Mouse (Mus musculus): ENCODE results near the gene Celf5. TPM values are rescaled to one million over a fixed set of nuclear protein-coding genes. Genes with fewer than 3 reads are reported as not detected.

Celf5 gene
- 0.32 TPM in 1 of 3 replicates, not detected in the others for total RNA-seq (2017)

GRCm38 (mm10) chr10:81482533-81482889 is at the start of gene Celf5:
TSS of gene Celf5 (minus strand) at chr10:81482709.
- no peak for ATAC-seq (replicated peaks; ENCODE audit: insufficient number of reproducible peaks, low FRiP score, low TSS enrichment, poor library complexity, severe bottlenecking)

- ATAC-seq (replicated peaks; ENCODE audit: insufficient number of reproducible peaks, low FRiP score, low TSS enrichment, poor library complexity, severe bottlenecking): peak; percentile 65
Observed at GRCm38 (mm10) chr10:81526779-81527178, 44.3 kb upstream of the Celf5 start.

- no peak for ATAC-seq (replicated peaks; ENCODE audit: insufficient number of reproducible peaks, low FRiP score, low TSS enrichment, poor library complexity, severe bottlenecking)
Observed at GRCm38 (mm10) chr10:81525017-81525694, 42.6 kb upstream of the Celf5 start.

DNA sequence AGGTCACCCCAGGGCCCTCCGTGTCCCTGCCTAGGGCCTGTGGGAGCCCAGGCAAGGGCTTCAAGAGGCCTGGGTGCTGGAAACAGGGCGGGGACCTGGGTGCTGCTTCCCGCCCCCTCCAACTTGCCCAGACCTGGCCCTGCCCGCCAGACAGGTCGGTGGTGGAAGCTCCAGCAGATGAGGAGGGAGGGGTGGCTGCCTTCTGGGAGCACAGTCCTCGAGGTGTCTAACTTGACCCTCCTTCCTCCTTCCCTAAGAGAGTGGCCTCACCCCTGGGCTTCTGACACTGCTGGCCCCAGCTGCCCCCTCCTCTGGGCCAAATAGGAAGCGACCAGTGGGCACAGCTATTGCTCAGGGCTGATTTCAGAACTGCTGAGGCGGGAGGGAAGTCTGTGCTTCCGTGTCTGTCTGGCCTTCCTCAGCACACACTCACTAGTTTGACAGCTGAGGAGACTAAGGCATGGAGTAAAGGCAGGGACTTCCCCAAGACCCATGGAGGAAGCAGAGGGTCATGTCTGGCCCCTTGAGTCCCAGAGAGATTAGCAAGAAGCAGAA is 41.6 kb upstream of the Celf5 start, which contains the start of gene Gna15:
Gene Gna15 (minus strand): TSS at position 175 of the 555 bp plus-strand sequence.
- peak; percentile 64 for ATAC-seq (replicated peaks; ENCODE audit: insufficient number of reproducible peaks, low FRiP score, low TSS enrichment, poor library complexity, severe bottlenecking)

GRCm38 (mm10) chr10:81523570-81523969 is 41.1 kb upstream of the Celf5 start:
- no peak for ATAC-seq (replicated peaks; ENCODE audit: insufficient number of reproducible peaks, low FRiP score, low TSS enrichment, poor library complexity, severe bottlenecking)

- ATAC-seq (replicated peaks; ENCODE audit: insufficient number of reproducible peaks, low FRiP score, low TSS enrichment, poor library complexity, severe bottlenecking): no peak
Observed at GRCm38 (mm10) chr10:81523142-81523541, 40.6 kb upstream of the Celf5 start.

- ATAC-seq (replicated peaks; ENCODE audit: insufficient number of reproducible peaks, low FRiP score, low TSS enrichment, poor library complexity, severe bottlenecking): no peak
Observed at GRCm38 (mm10) chr10:81519978-81520365, 37.5 kb upstream of the Celf5 start.

DNA sequence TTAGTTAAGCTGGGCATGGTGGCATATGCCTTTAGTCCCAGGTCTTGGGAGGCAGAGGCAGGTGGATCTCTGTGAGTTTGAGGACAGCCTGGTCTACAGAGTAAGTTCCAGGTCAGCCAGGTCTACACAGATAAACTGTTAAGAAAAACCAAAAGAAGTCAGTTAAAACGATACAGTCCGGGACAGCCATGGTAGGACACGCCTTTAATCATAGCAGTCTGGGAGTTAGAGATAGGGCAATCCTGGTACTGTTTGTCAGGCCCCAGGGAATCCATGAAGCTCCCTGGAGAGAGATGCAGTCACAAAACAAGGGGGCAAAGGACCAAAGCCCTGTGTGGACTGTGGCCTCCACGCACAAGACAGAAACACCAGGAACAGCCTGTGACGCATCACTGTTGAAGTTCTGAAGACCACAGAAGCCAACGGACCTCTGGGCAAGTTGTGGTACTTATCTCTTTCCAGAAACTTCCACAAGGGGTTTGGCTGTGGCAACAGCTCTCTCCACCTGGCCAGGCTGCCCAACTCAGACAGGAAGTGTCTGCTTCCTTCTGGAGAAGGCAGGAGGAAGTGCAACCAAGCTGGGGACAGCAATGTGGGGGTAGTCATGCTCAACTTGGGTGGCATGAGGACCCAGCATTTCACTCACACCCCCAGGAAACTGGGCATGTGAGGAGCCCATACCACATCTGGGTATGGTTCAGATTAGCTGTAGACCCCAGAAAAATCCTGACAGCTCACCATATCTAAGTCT is 36.9 kb upstream of the Celf5 start:
- ATAC-seq (replicated peaks; ENCODE audit: insufficient number of reproducible peaks, low FRiP score, low TSS enrichment, poor library complexity, severe bottlenecking): no peak; the same call in 1 of the 2 replicates

GRCm38 (mm10) chr10:81518546-81518945 is 36.0 kb upstream of the Celf5 start:
- ATAC-seq (replicated peaks; ENCODE audit: insufficient number of reproducible peaks, low FRiP score, low TSS enrichment, poor library complexity, severe bottlenecking): no peak; the same call in 1 of the 2 replicates

GRCm38 (mm10) chr10:81517227-81517626 is 34.7 kb upstream of the Celf5 start:
- peak; percentile 37; the same call in 1 of the 2 replicates for ATAC-seq (replicated peaks; ENCODE audit: insufficient number of reproducible peaks, low FRiP score, low TSS enrichment, poor library complexity, severe bottlenecking)

GRCm38 (mm10) chr10:81513798-81514197 is 31.3 kb upstream of the Celf5 start:
- no peak for ATAC-seq (replicated peaks; ENCODE audit: insufficient number of reproducible peaks, low FRiP score, low TSS enrichment, poor library complexity, severe bottlenecking)

DNA sequence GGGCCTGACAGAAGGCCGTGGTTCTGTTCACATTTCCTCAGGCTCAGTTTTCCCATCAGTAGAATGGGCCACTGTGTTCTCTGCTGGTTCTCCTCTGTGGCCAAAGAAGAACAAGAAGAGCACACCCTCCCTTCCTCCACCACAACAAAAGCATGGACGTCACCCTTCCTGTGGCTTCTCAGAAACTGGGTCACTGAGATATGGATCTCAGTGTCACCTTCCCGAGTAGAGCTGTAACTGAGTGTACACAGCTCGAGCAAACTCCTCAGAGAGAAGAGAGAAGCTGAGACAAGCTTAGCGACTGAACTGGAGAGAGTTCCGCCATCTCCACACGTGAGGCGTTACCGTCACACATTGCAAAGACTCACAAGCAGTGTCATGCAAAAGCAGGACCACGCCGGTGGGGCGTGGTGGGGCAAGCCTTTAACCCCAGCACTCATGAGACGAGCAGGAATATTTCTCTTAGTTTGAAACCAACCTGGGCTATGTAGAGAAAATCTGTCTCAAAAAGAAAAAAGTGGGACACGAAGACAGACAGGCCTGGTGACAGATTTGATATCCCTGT is 27.8 kb upstream of the Celf5 start:
- ATAC-seq (replicated peaks; ENCODE audit: insufficient number of reproducible peaks, low FRiP score, low TSS enrichment, poor library complexity, severe bottlenecking): peak; percentile 32

- ATAC-seq (replicated peaks; ENCODE audit: insufficient number of reproducible peaks, low FRiP score, low TSS enrichment, poor library complexity, severe bottlenecking): peak; percentile 65
Observed at GRCm38 (mm10) chr10:81507691-81508489, 25.4 kb upstream of the Celf5 start.

GRCm38 (mm10) chr10:81507095-81507494 is 24.6 kb upstream of the Celf5 start:
- no peak for ATAC-seq (replicated peaks; ENCODE audit: insufficient number of reproducible peaks, low FRiP score, low TSS enrichment, poor library complexity, severe bottlenecking)

DNA sequence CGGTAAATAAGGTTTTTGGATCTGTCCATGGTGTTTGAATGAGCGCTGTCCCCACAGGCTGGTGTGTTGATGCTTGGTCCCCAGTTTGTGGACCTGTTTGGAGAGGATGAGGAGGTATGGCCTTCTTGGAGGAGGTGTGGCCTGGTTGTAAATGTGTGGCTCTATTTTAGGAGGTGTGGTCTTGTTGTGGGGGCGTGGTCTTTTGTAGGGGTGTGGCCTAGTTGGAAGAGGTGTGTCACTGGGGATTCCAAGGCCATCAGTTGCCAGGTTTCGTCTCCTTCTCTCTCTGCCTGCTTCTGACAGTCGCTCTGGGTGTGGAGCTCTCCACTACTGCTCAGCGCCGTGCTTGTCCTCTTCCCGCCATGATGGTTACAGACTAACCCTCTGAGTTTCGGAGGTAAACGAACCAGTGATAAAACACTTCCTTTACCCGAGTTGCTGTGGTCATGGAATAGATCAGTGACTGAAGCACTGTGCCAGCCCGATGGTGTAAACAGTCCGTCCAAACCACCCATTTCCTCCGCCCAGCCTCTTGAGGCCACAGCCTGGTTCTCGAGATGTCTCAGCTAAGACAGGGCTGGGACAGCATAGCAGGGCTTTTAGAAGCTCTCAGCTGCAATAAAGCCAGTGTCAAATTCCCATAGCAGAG is 22.6 kb upstream of the Celf5 start:
- peak; percentile 27; the same call in 1 of the 2 replicates for ATAC-seq (replicated peaks; ENCODE audit: insufficient number of reproducible peaks, low FRiP score, low TSS enrichment, poor library complexity, severe bottlenecking)

DNA sequence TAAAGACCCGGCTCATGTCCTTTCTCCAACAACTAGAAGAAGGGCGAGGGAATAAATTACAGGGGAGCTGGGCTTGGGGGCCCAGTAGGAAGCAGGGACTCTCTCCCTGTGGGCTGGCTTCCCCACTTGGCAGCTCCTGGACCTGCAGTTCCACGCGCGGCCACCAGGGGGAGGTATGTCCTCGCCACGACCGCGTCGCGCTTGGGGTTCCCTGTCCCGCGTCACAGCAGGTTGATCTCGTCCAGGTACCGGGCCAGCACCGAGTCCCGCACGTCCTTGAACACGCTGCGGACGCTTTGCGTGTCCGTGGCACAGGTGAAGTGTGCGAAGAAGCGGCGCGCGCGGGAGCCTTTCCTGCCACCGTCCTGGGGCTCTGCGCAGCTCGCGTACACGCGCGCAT is 20.1 kb upstream of the Celf5 start:
- ATAC-seq (replicated peaks; ENCODE audit: insufficient number of reproducible peaks, low FRiP score, low TSS enrichment, poor library complexity, severe bottlenecking): 0 out of 2 replicates have a peak, but pooled peaks have one; percentile 25

- ATAC-seq (replicated peaks; ENCODE audit: insufficient number of reproducible peaks, low FRiP score, low TSS enrichment, poor library complexity, severe bottlenecking): no peak
Observed at GRCm38 (mm10) chr10:81501863-81502262, 19.4 kb upstream of the Celf5 start.

DNA sequence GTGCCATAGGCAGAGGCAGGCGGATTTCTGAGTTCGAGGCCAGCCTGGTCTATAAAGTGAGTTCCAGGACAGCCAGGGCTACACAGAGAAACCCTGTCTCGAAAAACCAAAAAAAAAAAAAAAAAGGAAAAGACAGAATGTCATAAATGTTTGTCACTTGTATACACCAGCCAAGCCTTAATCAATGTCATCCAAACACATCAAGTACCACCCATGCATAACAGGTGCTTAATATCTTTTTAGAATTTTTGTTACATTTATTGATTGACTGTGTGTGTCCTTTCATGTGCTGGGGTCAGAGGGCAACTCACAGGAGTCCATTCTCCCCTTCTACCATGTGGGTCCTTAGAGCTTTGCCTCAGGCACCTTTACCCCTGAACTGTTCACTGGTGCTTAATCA is 17.5 kb upstream of the Celf5 start, which contains the start of gene S1pr4:
Gene S1pr4 (minus strand): TSS at position 101 of the 400 bp plus-strand sequence.
- ATAC-seq (replicated peaks; ENCODE audit: insufficient number of reproducible peaks, low FRiP score, low TSS enrichment, poor library complexity, severe bottlenecking): no peak

Data from monocyte, adult 5-6 weeks (primary cell).